19 mouse cellular contexts compared by ENCODE assay signal in genomic region chr3:25773467-25773866, GRCm38 (mm10).
DNase-seq lines count a peak whose midpoint lies in the region; ATAC-seq lines count a peak whose summit lies in the region.
"Had no signal": no experiment of that assay in that cellular context is flagged by ENCODE, and none has a peak within 500 bp of the region (broad histone marks: within the 10 kb centered on the region; RNA-seq: fewer than 3 reads in every experiment).

No protein-coding gene starts in this region.

- no peak overlapping the region for H3K27ac ChIP-seq in forebrain, embryonic 11.5 days (ENCODE audit: low read depth, low read length)
- H3K27ac ChIP-seq in forebrain, embryonic 10.5 days = no peak overlapping the region
- no peak overlapping the region for H3K27ac ChIP-seq in embryonic facial prominence, embryonic 12.5 days
- H3K27ac ChIP-seq in midbrain, embryonic 14.5 days (replicated peaks; ENCODE audit: low read depth, low read length) = 0 out of 2 replicates have a peak overlapping the region, but pooled peaks have one; percentile 26
- H3K27ac ChIP-seq: intestine, embryonic 15.5 days; neural tube, embryonic 12.5 days had no signal

- no peak overlapping the region for H3K4me2 ChIP-seq in forebrain, embryonic 11.5 days (ENCODE audit: low read depth, low read length, severe bottlenecking)
- H3K4me2 ChIP-seq in embryonic facial prominence, embryonic 12.5 days (replicated peaks) = no peak overlapping the region
- H3K4me2 ChIP-seq in midbrain, embryonic 14.5 days (ENCODE audit: low read length) = no peak overlapping the region
- H3K4me2 ChIP-seq: intestine, embryonic 15.5 days; neural tube, embryonic 12.5 days had no signal

- H3K9ac ChIP-seq in forebrain, embryonic 11.5 days (ENCODE audit: low read length) = no peak overlapping the region
- H3K9ac ChIP-seq in embryonic facial prominence, embryonic 12.5 days = no peak overlapping the region
- no peak overlapping the region for H3K9ac ChIP-seq in midbrain, embryonic 14.5 days (replicated peaks; ENCODE audit: low read length)
- H3K9ac ChIP-seq: intestine, embryonic 15.5 days; neural tube, embryonic 12.5 days had no signal

- no peaks in the 10 kb centered on the region for H3K27me3 ChIP-seq in forebrain, embryonic 11.5 days (ENCODE audit: control insufficient read depth, insufficient read depth, low read length)
- H3K27me3 ChIP-seq in forebrain, embryonic 10.5 days (ENCODE audit: poor library complexity, severe bottlenecking) = no peaks in the 10 kb centered on the region
- no peaks in the 10 kb centered on the region for H3K27me3 ChIP-seq in embryonic facial prominence, embryonic 12.5 days
- H3K27me3 ChIP-seq in midbrain, embryonic 14.5 days (ENCODE audit: control insufficient read depth, insufficient read depth, low read length) = no peaks in the 10 kb centered on the region
- H3K27me3 ChIP-seq: CH12.LX; intestine, embryonic 15.5 days; neural tube, embryonic 12.5 days had no signal

- peak; percentile 85 for ATAC-seq in forebrain, embryonic 11.5 days (replicated peaks; ENCODE audit: low FRiP score)
- 0 out of 2 replicates have a peak, but pooled peaks have one; percentile 35 for ATAC-seq in embryonic facial prominence, embryonic 12.5 days (ENCODE audit: insufficient number of reproducible peaks, insufficient read depth, low FRiP score, low TSS enrichment)
- peak; percentile 78; the same call in 1 of the 2 replicates for ATAC-seq in midbrain, embryonic 14.5 days (ENCODE audit: low FRiP score, low TSS enrichment)
- ATAC-seq: intestine, embryonic 15.5 days had no signal

- H3K9me3 ChIP-seq in forebrain, embryonic 11.5 days (ENCODE audit: control insufficient read depth, low read length) = no peaks in the 10 kb centered on the region
- H3K9me3 ChIP-seq in forebrain, embryonic 10.5 days = no peaks in the 10 kb centered on the region
- no peaks in the 10 kb centered on the region for H3K9me3 ChIP-seq in embryonic facial prominence, embryonic 12.5 days
- H3K9me3 ChIP-seq in midbrain, embryonic 14.5 days (ENCODE audit: control insufficient read depth, low read length) = no peaks in the 10 kb centered on the region
- H3K9me3 ChIP-seq: intestine, embryonic 15.5 days; neural tube, embryonic 12.5 days had no signal

- H3K36me3 ChIP-seq in forebrain, embryonic 11.5 days (ENCODE audit: control insufficient read depth, insufficient read depth, low read length) = no peaks in the 10 kb centered on the region
- H3K36me3 ChIP-seq in forebrain, embryonic 10.5 days (replicated peaks) = no peaks in the 10 kb centered on the region
- no peaks in the 10 kb centered on the region for H3K36me3 ChIP-seq in embryonic facial prominence, embryonic 12.5 days
- H3K36me3 ChIP-seq in midbrain, embryonic 14.5 days (ENCODE audit: control insufficient read depth, insufficient read depth, low read length) = no peaks in the 10 kb centered on the region
- H3K36me3 ChIP-seq: intestine, embryonic 15.5 days; neural tube, embryonic 12.5 days had no signal

- no peak for DNase-seq in forebrain, embryonic 11.5 days (ENCODE audit: low spot score)
- DNase-seq in forebrain, embryonic 10.5 days (ENCODE audit: extremely low spot score, low spot score) = no peak
- peak; percentile 15 to 26 for DNase-seq in layer of hippocampus, postnatal 14 days (ENCODE audit: low spot score in 2 of 2)
- DNase-seq in layer of hippocampus, postnatal 25 days (ENCODE audit: extremely low spot score in 1 of 2, low spot score in 1 of 2) = no peak
- no peak for DNase-seq in midbrain, embryonic 14.5 days
- no peak for DNase-seq in thymus, postnatal 0 days (ENCODE audit: low spot score)
- DNase-seq in adrenal gland, adult 18-20 months (ENCODE audit: low spot score in 2 of 2) = no peak
- DNase-seq: adrenal gland, postnatal 14 days; cerebellum, postnatal 10 days; gastrocnemius, postnatal 10 days; heart, postnatal 10 days; kidney, postnatal 25 days; lung, adult 18-20 months; lung, postnatal 36 days; thymus, postnatal 36 days had no signal

- no peak overlapping the region for H3K4me3 ChIP-seq in forebrain, embryonic 11.5 days (ENCODE audit: low read depth, low read length)
- no peak overlapping the region for H3K4me3 ChIP-seq in forebrain, embryonic 10.5 days
- H3K4me3 ChIP-seq in embryonic facial prominence, embryonic 12.5 days = no peak overlapping the region
- H3K4me3 ChIP-seq in midbrain, embryonic 14.5 days (replicated peaks; ENCODE audit: low read depth, low read length) = no peak overlapping the region
- H3K4me3 ChIP-seq: intestine, embryonic 15.5 days; neural tube, embryonic 12.5 days had no signal

- H3K4me1 ChIP-seq in forebrain, embryonic 11.5 days (replicated peaks; ENCODE audit: control insufficient read depth, insufficient read depth, low read length) = peaks cover 2% of the 10 kb centered on the region; the same call in 1 of the 2 replicates
- H3K4me1 ChIP-seq in forebrain, embryonic 10.5 days = peaks cover 18% of the 10 kb centered on the region
- no peaks in the 10 kb centered on the region for H3K4me1 ChIP-seq in embryonic facial prominence, embryonic 12.5 days
- no peaks in the 10 kb centered on the region for H3K4me1 ChIP-seq in midbrain, embryonic 14.5 days (ENCODE audit: control insufficient read depth, insufficient read depth, low read length)
- H3K4me1 ChIP-seq: intestine, embryonic 15.5 days; neural tube, embryonic 12.5 days had no signal

Comparison
In these comparisons a context has a peak if more than half of its experiments do, and no peak if none do; other contexts are left out.
1. DNase-seq: peak in layer of hippocampus, postnatal 14 days (2 of 2); none in forebrain, embryonic 11.5 days (single experiment), forebrain, embryonic 10.5 days (single experiment), layer of hippocampus, postnatal 25 days (0 of 2), midbrain, embryonic 14.5 days (single experiment), thymus, postnatal 0 days (single experiment) and adrenal gland, adult 18-20 months (0 of 2).
2. ATAC-seq: peak in every context shown above with its lines; median percentile 85 in forebrain, embryonic 11.5 days; 78 in midbrain, embryonic 14.5 days; 35 in embryonic facial prominence, embryonic 12.5 days.